Mouse (Mus musculus) stomach, postnatal 0 days (tissue): ENCODE measurements around the gene Ccn2.

Source experiments
- CTCF ChIP-seq: IDR thresholded peaks from 2 replicates; pipeline ENCODE4 v1.5.1; 2016; ENCODE audit warnings: antibody characterized with exemption, low read depth, mild to moderate bottlenecking, moderate library complexity
- EP300 ChIP-seq: optimal IDR thresholded peaks from 2 replicates; pipeline ENCODE3; 2016; ENCODE audit warnings: antibody characterized with exemption

GRCm38 (mm10) chr10:24614726-24615125, 19.5 kb downstream of the Ccn2 start:
- TF ChIP-seq CTCF (no peak), EP300 (no peak)
